Mouse (Mus musculus) midbrain, embryonic 11.5 days (tissue): ENCODE measurements around the gene Fkbp1b. TPM values are rescaled to one million over a fixed set of nuclear protein-coding genes. Genes with fewer than 3 reads are reported as not detected.
"Not testable (repeated sequence)": the region's sequence is repeated elsewhere in the genome, so short reads cannot be mapped to it uniquely, and the experiment has no call there.

Experiments used
- ATAC-seq: fragments of 200-750 bp; cut with Nextera tagmentation; 2 replicates; pipeline ENCODE4 v1.8.0; 2017; ENCODE audit warnings: moderate TSS enrichment, moderate library complexity; ENCODE audit not compliant: low FRiP score
- DNase-seq: peaks from one replicate; pipeline ENCODE4 v3.0.0; 2015; ENCODE audit warnings: low spot score; ENCODE audit errors: missing footprints
- H3K27ac ChIP-seq: fragments of 300-500 bp; sonication (generic); 2 replicates; pipeline ENCODE4 v1.5.1; 2014; ENCODE audit warnings: low read depth, low read length
- H3K27me3 ChIP-seq: fragments of 300-500 bp; sonication (generic); 2 replicates; pipeline ENCODE4 v1.6.1; 2014; ENCODE audit warnings: mild to moderate bottlenecking, low read length, moderate library complexity, mixed read lengths; ENCODE audit not compliant: control insufficient read depth, insufficient read depth
- H3K36me3 ChIP-seq: fragments of 300-500 bp; sonication (generic); 2 replicates; pipeline ENCODE4 v1.6.1; 2014; ENCODE audit warnings: mild to moderate bottlenecking, low read length, moderate library complexity, mixed read lengths; ENCODE audit not compliant: control insufficient read depth, insufficient read depth
- H3K4me1 ChIP-seq: fragments of 300-500 bp; sonication (generic); 2 replicates; pipeline ENCODE4 v1.6.1; 2014; ENCODE audit warnings: low read length; ENCODE audit not compliant: control insufficient read depth, insufficient read depth
- H3K4me2 ChIP-seq: fragments of 300-500 bp; sonication (generic); 2 replicates; pipeline ENCODE4 v1.6.1; 2014; ENCODE audit warnings: mild to moderate bottlenecking, moderate library complexity
- H3K4me3 ChIP-seq: fragments of 300-500 bp; sonication (generic); 2 replicates; pipeline ENCODE4 v1.5.1; 2014; ENCODE audit warnings: low read depth, low read length
- H3K9ac ChIP-seq: fragments of 300-500 bp; sonication (generic); 2 replicates; pipeline ENCODE4 v1.6.1; 2014; ENCODE audit warnings: low read length
- H3K9me3 ChIP-seq: fragments of 300-500 bp; sonication (generic); 2 replicates; pipeline ENCODE4 v1.6.1; 2016; ENCODE audit warnings: low read length; ENCODE audit not compliant: control insufficient read depth
- WGBS: fragments of 180-500 bp; shearing (Covaris S2); extraction: QIAGEN DNeasy Blood & Tissue Kit; methylation state at CpG from one replicate; pipeline ENCODE4 v1.1.7; 2014; 5-methylcytosine and 5-hydroxymethylcytosine counted together
- polyA plus RNA-seq: library from polyadenylated mRNA; unstranded; fragments of >200 nt; fragmentation: Nextera tagmentation; extraction: Ambion mirVana; gene quantifications from 2 replicates; pipeline ENCODE4 v1.2.1, GENCODE M21; 2014

Gene Fkbp1b
- polyA plus RNA-seq, 1 experiment from 2014 or later, result 9.0 TPM

DNA sequence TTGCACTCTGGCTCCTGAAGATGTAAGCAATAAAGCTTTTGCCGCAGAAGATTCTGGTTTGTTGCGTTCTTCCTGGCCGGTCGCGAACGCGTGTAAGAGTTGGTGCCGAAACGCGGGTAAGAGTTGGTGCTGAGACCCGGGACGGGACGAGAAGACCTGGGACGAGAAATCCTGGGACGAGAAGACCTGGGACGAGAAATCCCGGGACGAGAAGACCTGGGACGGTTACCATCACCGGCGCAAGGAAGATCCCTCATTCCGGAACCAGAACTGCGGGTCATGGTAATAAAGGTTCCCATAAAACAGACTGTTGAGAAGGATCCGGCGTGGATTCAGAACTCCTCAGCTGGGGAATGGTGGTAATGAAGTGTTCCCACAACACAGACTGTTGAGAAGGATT is 53.3 kb downstream of the Fkbp1b start:
- not testable (repeated sequence) for H3K9ac ChIP-seq, H3K27me3 ChIP-seq, DNase-seq

DNA sequence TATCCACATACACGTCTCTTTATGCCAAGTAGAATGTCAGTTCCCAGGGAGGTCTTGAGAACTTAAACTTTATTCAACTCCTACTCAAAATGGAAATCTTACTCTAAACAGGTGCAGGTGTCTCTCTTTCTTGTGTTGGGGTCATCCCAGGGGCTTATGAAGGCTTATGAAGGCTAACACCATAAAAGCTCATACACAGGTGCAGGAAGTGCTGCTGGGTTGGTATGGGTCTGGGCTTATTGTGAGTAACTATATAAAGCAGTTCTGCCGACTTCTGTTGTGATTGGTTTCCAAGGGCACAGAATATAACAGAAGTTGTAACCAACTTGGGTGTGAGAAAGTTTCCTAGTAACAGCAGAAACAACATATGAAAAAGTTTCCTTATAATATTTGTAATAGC is 56.9 kb downstream of the Fkbp1b start:
- 75% methylated on average over 2 of the region's 2 CpGs for WGBS
- DNase-seq, result no peak
- no peaks in the 10 kb centered on the region for H3K4me1 ChIP-seq
- no peaks in the 10 kb centered on the region for H3K36me3 ChIP-seq
- ATAC-seq, result no peak
- no peak overlapping the region for H3K27ac ChIP-seq
- no peaks in the 10 kb centered on the region for H3K27me3 ChIP-seq
- H3K9me3 ChIP-seq, result no peaks in the 10 kb centered on the region
- no peak overlapping the region for H3K4me2 ChIP-seq
- H3K9ac ChIP-seq, result no peak overlapping the region
- H3K4me3 ChIP-seq, result no peak overlapping the region

More for the DNA sequence above, 53.3 kb downstream of the Fkbp1b start:
- not testable (repeated sequence) for ATAC-seq, H3K27ac ChIP-seq, H3K4me3 ChIP-seq, H3K4me2 ChIP-seq, H3K4me1 ChIP-seq, H3K36me3 ChIP-seq, H3K9me3 ChIP-seq
- 93% methylated on average over 25 of the region's 25 CpGs for WGBS

DNA sequence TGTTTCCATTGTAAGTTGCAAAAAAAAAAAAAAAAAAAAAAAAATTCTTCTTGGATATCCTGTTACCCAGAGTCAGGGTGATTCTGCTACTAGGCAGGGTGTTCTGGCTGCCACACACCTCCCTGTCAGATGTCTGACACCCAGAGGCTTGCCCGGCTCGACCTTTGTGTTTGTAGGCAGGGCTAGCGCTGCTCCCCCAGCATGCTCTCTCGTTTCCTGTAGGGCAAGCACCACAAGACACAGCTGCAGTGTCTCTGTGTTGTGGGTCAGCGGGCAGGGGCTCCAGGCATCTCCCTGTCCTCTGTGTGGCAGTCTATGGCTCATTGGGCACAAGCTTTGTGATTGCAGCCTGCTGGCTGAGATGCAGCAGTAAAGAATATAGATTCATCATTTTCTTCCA is 57.8 kb downstream of the Fkbp1b start:
- Histone ChIP-seq H3K27ac (no peak overlapping the region), H3K4me3 (no peak overlapping the region), H3K36me3 (no peaks in the 10 kb centered on the region), H3K9ac (no peak overlapping the region), H3K27me3 (no peaks in the 10 kb centered on the region), H3K9me3 (no peaks in the 10 kb centered on the region), H3K4me2 (no peak overlapping the region), H3K4me1 (no peaks in the 10 kb centered on the region)
- WGBS, result 55% methylated on average over 5 of the region's 5 CpGs
- ATAC-seq (no peak), DNase-seq (no peak)

Other genes starting within 250 kb of the Fkbp1b start
- 13.8 and 16.6 TPM in 2 replicates for gene Itsn2, start 249.0 kb downstream of the Fkbp1b start, polyA plus RNA-seq
- gene Gm3625, start 248.7 kb downstream of the Fkbp1b start, polyA plus RNA-seq, result not detected in 2 replicates
- 0.19 and 0.41 TPM in 2 replicates for gene Fam228a, start 103.2 kb downstream of the Fkbp1b start, polyA plus RNA-seq
- 3.8 and 6.2 TPM in 2 replicates for gene Pfn4, start 72.6 kb downstream of the Fkbp1b start, polyA plus RNA-seq
- 4.2 and 4.3 TPM in 2 replicates for gene Fam228b, start 72.3 kb downstream of the Fkbp1b start, polyA plus RNA-seq
- 367 and 402 TPM in 2 replicates for gene Sf3b6, start 24.0 kb downstream of the Fkbp1b start, polyA plus RNA-seq
- 16.7 and 17.8 TPM in 2 replicates for gene Wdcp, start 1.7 kb upstream of the Fkbp1b start, polyA plus RNA-seq
- gene Mfsd2b, start 32.8 kb upstream of the Fkbp1b start, polyA plus RNA-seq, result 3.6 and 4.1 TPM in 2 replicates
- gene Ubxn2a, start 66.1 kb upstream of the Fkbp1b start, polyA plus RNA-seq, result 20.3 and 23.7 TPM in 2 replicates
- 20.4 and 22.3 TPM in 2 replicates for gene Atad2b, start 75.8 kb upstream of the Fkbp1b start, polyA plus RNA-seq